Mouse (Mus musculus) MEL (cell line): ENCODE measurements around the gene Scg5. TPM values are rescaled to one million over a fixed set of nuclear protein-coding genes. Genes with fewer than 3 reads are reported as not detected.

ENCODE experiments used
- DNase-seq: peaks from one replicate; pipeline ENCODE4 v3.0.0; 2011; ENCODE audit warnings: low read depth, low spot score
- H3K27ac ChIP-seq: 2 replicates; pipeline ENCODE4 v1.5.1; 2012; ENCODE audit warnings: low read depth, mild to moderate bottlenecking, control low read depth, low read length, moderate library complexity; ENCODE audit not compliant: control insufficient read depth
- H3K27me3 ChIP-seq, 2 experiments: fragments of 150-350 bp in 1 of 2; sonication (generic) in 1 of 2; 2 replicates each; pipeline ENCODE4 v1.6.1; 2012; ENCODE audit warnings: low read length in 2 of 2, mild to moderate bottlenecking in 2 of 2, improper control_type of control experiment in 1 of 2, moderate library complexity in 1 of 2; ENCODE audit not compliant: insufficient read depth in 2 of 2, control insufficient read depth in 1 of 2
- H3K36me3 ChIP-seq, 2 experiments: 2 replicates each; pipeline ENCODE4 v1.6.1; 2012 to 2014; ENCODE audit warnings: low read length in 2 of 2, improper control_type of control experiment in 1 of 2, inconsistent platforms in 1 of 2, mild to moderate bottlenecking in 1 of 2; ENCODE audit not compliant: insufficient read depth in 2 of 2, control insufficient read depth in 1 of 2
- H3K4me1 ChIP-seq, 2 experiments: fragments of 150-350 bp in 1 of 2; sonication (generic) in 1 of 2; 2 replicates each; pipeline ENCODE4 v1.6.1; 2012; ENCODE audit warnings: low read length in 2 of 2, improper control_type of control experiment in 1 of 2, mild to moderate bottlenecking in 1 of 2; ENCODE audit not compliant: insufficient read depth in 2 of 2, control insufficient read depth in 1 of 2
- H3K4me3 ChIP-seq, 2 experiments: fragments of 150-350 bp in 1 of 2; sonication (generic) in 1 of 2; 2 replicates each; pipeline ENCODE4 v1.5.1; 2012; ENCODE audit warnings: low read depth in 2 of 2, low read length in 2 of 2, mild to moderate bottlenecking in 2 of 2, moderate library complexity in 2 of 2, control low read depth in 1 of 2, improper control_type of control experiment in 1 of 2; ENCODE audit not compliant: control insufficient read depth in 1 of 2, insufficient read depth in 1 of 2
- H3K79me2 ChIP-seq: 2 replicates; pipeline ENCODE4 v1.6.1; 2012; ENCODE audit warnings: mild to moderate bottlenecking, low read length, moderate library complexity; ENCODE audit not compliant: control insufficient read depth, poor library complexity, insufficient read depth
- H3K9ac ChIP-seq: 2 replicates; pipeline ENCODE4 v1.6.1; 2012; ENCODE audit warnings: low read depth, mild to moderate bottlenecking, control low read depth, low read length, moderate library complexity; ENCODE audit not compliant: control insufficient read depth, poor library complexity, severe bottlenecking
- H3K9me3 ChIP-seq: fragments of 150-350 bp; sonication (generic); replicated peaks from 2 replicates; pipeline ENCODE4 v1.6.1; 2012; ENCODE audit warnings: mild to moderate bottlenecking, low read length, improper control_type of control experiment, moderate library complexity; ENCODE audit not compliant: insufficient read depth
- CHD2 ChIP-seq: IDR thresholded peaks from 2 replicates; pipeline ENCODE4 v1.6.1; 2011; ENCODE audit warnings: low read length, improper control_type of control experiment
- CTCF ChIP-seq, 3 experiments: IDR thresholded peaks in 2 of 3; conservative IDR thresholded peaks in 1 of 3; 2 replicates each; pipeline ENCODE4 v1.5.1; 2011 to 2012; ENCODE audit warnings: low read length in 3 of 3, low read depth in 2 of 3, mild to moderate bottlenecking in 2 of 3, improper control_type of control experiment in 1 of 3, inconsistent platforms in 1 of 3, mixed read lengths in 1 of 3, moderate library complexity in 1 of 3; ENCODE audit not compliant: control insufficient read depth in 1 of 3, insufficient read depth in 1 of 3, poor library complexity in 1 of 3, severe bottlenecking in 1 of 3
- E2F4 ChIP-seq: IDR thresholded peaks from 2 replicates; pipeline ENCODE4 v1.6.1; 2011; ENCODE audit warnings: low read depth, low read length, improper control_type of control experiment, borderline replicate concordance
- ELF1 ChIP-seq: IDR thresholded peaks from 2 replicates; pipeline ENCODE4 v1.6.1; 2014; ENCODE audit warnings: low read depth, mild to moderate bottlenecking, inconsistent platforms, low read length, improper control_type of control experiment, moderate library complexity
- GATA1 ChIP-seq: IDR thresholded peaks from 2 replicates; pipeline ENCODE4 v1.6.1; 2011; ENCODE audit warnings: low read depth, low read length, improper control_type of control experiment
- JUND ChIP-seq: IDR thresholded peaks from 2 replicates; pipeline ENCODE4 v1.6.1; 2011; ENCODE audit warnings: low read depth, mild to moderate bottlenecking, improper control_type of control experiment, low read length
- KAT2A ChIP-seq: conservative IDR thresholded peaks from 2 replicates; pipeline ENCODE4 v1.6.1; 2012; ENCODE audit warnings: low read depth, low read length, improper control_type of control experiment, inconsistent platforms
- MAX ChIP-seq: IDR thresholded peaks from 2 replicates; pipeline ENCODE4 v1.6.1; 2011; ENCODE audit warnings: low read length, improper control_type of control experiment
- MAZ ChIP-seq: IDR thresholded peaks from 2 replicates; pipeline ENCODE4 v1.6.1; 2012; ENCODE audit warnings: low read depth, mild to moderate bottlenecking, inconsistent platforms, low read length, improper control_type of control experiment
- MEF2A ChIP-seq: IDR thresholded peaks from 2 replicates; pipeline ENCODE4 v1.6.1; 2014; ENCODE audit warnings: low read depth, mild to moderate bottlenecking, inconsistent platforms, low read length, improper control_type of control experiment; ENCODE audit not compliant: poor library complexity, insufficient replicate concordance, severe bottlenecking; ENCODE audit errors: extremely low read depth
- MXI1 ChIP-seq: IDR thresholded peaks from 2 replicates; pipeline ENCODE4 v1.6.1; 2011; ENCODE audit warnings: mild to moderate bottlenecking, low read depth, low read length, improper control_type of control experiment
- MYC ChIP-seq: IDR thresholded peaks from 2 replicates; pipeline ENCODE4 v1.6.1; 2011; ENCODE audit warnings: low read depth, mild to moderate bottlenecking, low read length, improper control_type of control experiment, moderate library complexity
- NRF1 ChIP-seq: IDR thresholded peaks from 2 replicates; pipeline ENCODE4 v1.6.1; 2014; ENCODE audit warnings: low read depth, mild to moderate bottlenecking, inconsistent platforms, low read length, improper control_type of control experiment, moderate library complexity; ENCODE audit not compliant: poor library complexity, insufficient read depth, severe bottlenecking
- POLR2A ChIP-seq, 2 experiments: IDR thresholded peaks; 2 replicates each; pipeline ENCODE4 v1.6.1; 2011 to 2012; ENCODE audit warnings: low read length in 2 of 2, mild to moderate bottlenecking in 2 of 2, control low read depth in 1 of 2, improper control_type of control experiment in 1 of 2, low read depth in 1 of 2, moderate library complexity in 1 of 2; ENCODE audit not compliant: control insufficient read depth in 1 of 2, insufficient read depth in 1 of 2, poor library complexity in 1 of 2
- POLR2AphosphoS5 ChIP-seq: IDR thresholded peaks from 2 replicates; pipeline ENCODE4 v1.6.1; 2012; ENCODE audit warnings: low read depth, borderline replicate concordance, mild to moderate bottlenecking, inconsistent platforms, low read length, moderate library complexity, mixed read lengths
- RAD21 ChIP-seq: IDR thresholded peaks from 2 replicates; pipeline ENCODE4 v1.6.1; 2011; ENCODE audit warnings: mild to moderate bottlenecking, low read depth, low read length, improper control_type of control experiment
- SIN3A ChIP-seq: IDR thresholded peaks from 2 replicates; pipeline ENCODE4 v1.6.1; 2012; ENCODE audit warnings: low read length, improper control_type of control experiment, inconsistent platforms
- TAL1 ChIP-seq: IDR thresholded peaks from 2 replicates; pipeline ENCODE4 v1.6.1; 2012; ENCODE audit warnings: mild to moderate bottlenecking, inconsistent platforms, low read length, moderate library complexity, mixed read lengths
- TBP ChIP-seq: IDR thresholded peaks from 2 replicates; pipeline ENCODE4 v1.8.0; 2011; ENCODE audit warnings: low read depth, low read length, improper control_type of control experiment
- TCF12 ChIP-seq: IDR thresholded peaks from 2 replicates; pipeline ENCODE4 v1.6.1; 2014; ENCODE audit warnings: low read depth, mild to moderate bottlenecking, inconsistent platforms, low read length, improper control_type of control experiment, moderate library complexity
- UBTF ChIP-seq: IDR thresholded peaks from 2 replicates; pipeline ENCODE4 v1.6.1; 2012; ENCODE audit warnings: low read depth, mild to moderate bottlenecking, inconsistent platforms, low read length, improper control_type of control experiment, moderate library complexity, borderline replicate concordance; ENCODE audit not compliant: insufficient read depth
- USF1 ChIP-seq: IDR thresholded peaks from 2 replicates; pipeline ENCODE4 v1.6.1; 2014; ENCODE audit warnings: low read depth, mild to moderate bottlenecking, inconsistent platforms, low read length, improper control_type of control experiment, moderate library complexity
- ZC3H11A ChIP-seq: IDR thresholded peaks from 2 replicates; pipeline ENCODE4 v1.6.1; 2012; ENCODE audit warnings: low read depth, mild to moderate bottlenecking, inconsistent platforms, low read length, improper control_type of control experiment
- ZKSCAN1 ChIP-seq: IDR thresholded peaks from 2 replicates; pipeline ENCODE4 v1.6.1; 2012; ENCODE audit warnings: low read depth, mild to moderate bottlenecking, inconsistent platforms, low read length, improper control_type of control experiment, moderate library complexity
- ZMIZ1 ChIP-seq: IDR thresholded peaks from 2 replicates; pipeline ENCODE4 v1.6.1; 2012; ENCODE audit warnings: low read depth, mild to moderate bottlenecking, inconsistent platforms, low read length, improper control_type of control experiment, moderate library complexity
- polyA plus RNA-seq, 2 experiments: library from polyadenylated mRNA; stranded (reverse) in 1 of 2; unstranded in 1 of 2; fragments of >175 nt in 1 of 2; fragments of >200 nt in 1 of 2; gene quantifications; 2 replicates each; pipeline versions ENCODE4 v1.2.1 to v1.2.4; 2012; ENCODE audit warnings: low replicate concordance in 2 of 2, low read depth in 1 of 2; ENCODE audit not compliant: insufficient read length in 2 of 2, insufficient read depth in 1 of 2, missing spikeins in 1 of 2
- total RNA-seq: library from RNA; depleted of rRNA; stranded (reverse); fragments of 300-350 nt; gene quantifications from 2 replicates; pipeline ENCODE4 v1.2.3, GENCODE M21; 2012

Scg5 gene
- total and polyA plus RNA-seq, 3 experiments = 0.17 to 0.31 TPM; not detected in 1

GRCm38 (mm10) chr2:113848245-113849121 lies 19.6 kb upstream of the Scg5 start, which contains the start of gene Arhgap11a (continued):
- TF ChIP-seq CTCF (IDR thresholded peaks at IDR 0.05 in 2 of 3, conservative IDR thresholded peaks at IDR 0.05 in 1 of 3; ENCODE audit: control insufficient read depth in 1 of 3, insufficient read depth in 1 of 3, low read depth in 2 of 3, low read length in 3 of 3, poor library complexity in 1 of 3, severe bottlenecking in 1 of 3) (no peak), E2F4 (no peak), MYC (no peak), POLR2AphosphoS5 (no peak), USF1 (0 out of 2 replicates have a peak, but pooled peaks have one; percentile 11), ELF1 (peak; percentile 95), JUND (no peak), TCF12 (peak; percentile 48; the same call in 1 of the 2 replicates), SIN3A (peak; percentile 95), TBP (peak; percentile 67), KAT2A (peak; percentile 72), GATA1 (0 out of 2 replicates have a peak, but pooled peaks have one; percentile 5), ZKSCAN1 (no peak), UBTF (no peak), MEF2A (no peak), ZMIZ1 (no peak), POLR2A (IDR thresholded peaks at IDR 0.05; ENCODE audit: control insufficient read depth in 1 of 2, insufficient read depth in 1 of 2, low read depth in 1 of 2, low read length in 2 of 2, poor library complexity in 1 of 2) (peak; percentile 56 to 85; a peak in 3 of 4 replicates), NRF1 (0 out of 2 replicates have a peak, but pooled peaks have one; percentile 29), ZC3H11A (no peak), TAL1 (no peak), CHD2 (peak; percentile 28)

- Histone ChIP-seq H3K9ac (peak overlapping the region; percentile 86), H3K4me3 (peak overlapping the region; percentile 85 to 87), H3K27me3 (no peaks in the 10 kb centered on the region), H3K36me3 (peaks cover 0 to 14% of the 10 kb centered on the region in 2 experiments; a peak in 3 of 4 replicates), H3K9me3 (no peaks in the 10 kb centered on the region), H3K27ac (peak overlapping the region; percentile 92), H3K79me2 (peaks cover 36% of the 10 kb centered on the region), H3K4me1 (peaks cover 2 to 9% of the 10 kb centered on the region in 2 experiments)
- no peak for DNase-seq
- TF ChIP-seq MYC (peak; percentile 68), RAD21 (no peak), MAZ (no peak), MXI1 (peak; percentile 81), MAX (peak; percentile 84), SIN3A (peak; percentile 18; the same call in 1 of the 2 replicates)
These were observed 18.8 kb upstream of the Scg5 start for GRCm38 (mm10) chr2:113847678-113848244.
